Mouse (Mus musculus) hindbrain, embryonic 15.5 days (tissue): ENCODE data around the gene Peg3. TPM values are rescaled to one million over a fixed set of nuclear protein-coding genes. Genes with fewer than 3 reads are reported as not detected.

ENCODE experiments used
- ATAC-seq: fragments of 200-750 bp; cut with Nextera tagmentation; 2 replicates; pipeline ENCODE4 v1.8.0; 2017; ENCODE audit warnings: low read depth, moderate number of reproducible peaks, moderate TSS enrichment; ENCODE audit not compliant: low FRiP score
- H3K27ac ChIP-seq: fragments of 300-500 bp; sonication (generic); replicated peaks from 2 replicates; pipeline ENCODE4 v1.5.1; 2015; ENCODE audit warnings: mild to moderate bottlenecking, inconsistent platforms
- H3K27me3 ChIP-seq: fragments of 300-500 bp; sonication (generic); 2 replicates; pipeline ENCODE4 v1.6.1; 2015; ENCODE audit warnings: control low read depth, inconsistent platforms
- H3K36me3 ChIP-seq: fragments of 300-500 bp; sonication (generic); 2 replicates; pipeline ENCODE4 v1.6.1; 2015; ENCODE audit warnings: control low read depth, inconsistent platforms
- H3K4me1 ChIP-seq: fragments of 300-500 bp; sonication (generic); replicated peaks from 2 replicates; pipeline ENCODE4 v1.6.1; 2015; ENCODE audit warnings: control low read depth, inconsistent platforms
- H3K4me2 ChIP-seq: fragments of 300-500 bp; sonication (generic); 2 replicates; pipeline ENCODE4 v1.6.1; 2015; ENCODE audit warnings: moderate library complexity, mild to moderate bottlenecking, inconsistent platforms
- H3K4me3 ChIP-seq: fragments of 300-500 bp; sonication (generic); 2 replicates; pipeline ENCODE4 v1.5.1; 2015; ENCODE audit warnings: mild to moderate bottlenecking, inconsistent platforms
- H3K9ac ChIP-seq: fragments of 300-500 bp; sonication (generic); 2 replicates; pipeline ENCODE4 v1.6.1; 2015; ENCODE audit warnings: inconsistent platforms
- H3K9me3 ChIP-seq: fragments of 300-500 bp; sonication (generic); 2 replicates; pipeline ENCODE4 v1.6.1; 2016; ENCODE audit warnings: control low read depth, inconsistent platforms
- WGBS: fragments of 180-500 bp; shearing (Covaris S2); methylation state at CpG from one replicate; pipeline ENCODE4 v1.1.7; 2015; 5-methylcytosine and 5-hydroxymethylcytosine counted together
- polyA plus RNA-seq: library from polyadenylated mRNA; unstranded; fragments of >200 nt; fragmentation: Nextera tagmentation; extraction: Ambion mirVana; gene quantifications from 2 replicates; pipeline ENCODE4 v1.2.1, GENCODE M21; 2015

The Peg3 gene
- polyA plus RNA-seq, 1 experiment from 2014 or later = 90.4 TPM

DNA sequence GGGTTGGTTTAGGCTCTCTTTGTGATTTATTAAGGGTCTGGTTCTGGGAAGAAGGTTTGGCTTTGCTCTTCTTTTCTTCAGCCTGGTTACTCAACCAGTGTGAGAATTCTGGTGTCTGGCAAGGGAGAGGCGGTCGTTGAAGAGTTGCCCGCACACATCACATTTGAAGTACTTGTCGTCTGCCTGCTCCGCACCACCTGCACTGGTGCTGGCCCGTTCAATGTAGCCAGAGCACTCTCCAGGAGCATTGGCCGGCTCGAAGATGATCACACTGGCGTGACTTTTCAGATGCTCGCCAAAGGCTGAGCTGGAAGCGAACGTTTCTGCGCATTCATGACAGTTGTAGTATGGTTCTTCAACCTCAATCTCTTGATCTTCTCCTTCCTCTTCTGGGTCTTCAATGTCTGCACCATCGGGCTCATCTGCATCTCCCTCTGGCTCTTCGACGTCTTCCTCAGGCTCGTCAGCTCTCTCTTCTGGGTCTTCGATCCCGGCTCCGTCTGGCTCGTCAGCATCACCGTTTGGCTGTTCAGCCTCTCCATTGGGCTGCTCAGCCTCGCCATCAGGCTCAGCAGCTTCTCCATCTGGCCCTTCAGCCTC lies 22.7 kb downstream of the Peg3 start:
- Histone ChIP-seq H3K4me3 (no peak overlapping the region), H3K4me1 (no peaks in the 10 kb centered on the region), H3K9ac (no peak overlapping the region), H3K27me3 (no peaks in the 10 kb centered on the region), H3K4me2 (no peak overlapping the region), H3K27ac (no peak overlapping the region), H3K36me3 (peaks cover 56% of the 10 kb centered on the region), H3K9me3 (no peaks in the 10 kb centered on the region)
- no peak for ATAC-seq
- WGBS = 94% methylated on average over 23 of the region's 23 CpGs

DNA sequence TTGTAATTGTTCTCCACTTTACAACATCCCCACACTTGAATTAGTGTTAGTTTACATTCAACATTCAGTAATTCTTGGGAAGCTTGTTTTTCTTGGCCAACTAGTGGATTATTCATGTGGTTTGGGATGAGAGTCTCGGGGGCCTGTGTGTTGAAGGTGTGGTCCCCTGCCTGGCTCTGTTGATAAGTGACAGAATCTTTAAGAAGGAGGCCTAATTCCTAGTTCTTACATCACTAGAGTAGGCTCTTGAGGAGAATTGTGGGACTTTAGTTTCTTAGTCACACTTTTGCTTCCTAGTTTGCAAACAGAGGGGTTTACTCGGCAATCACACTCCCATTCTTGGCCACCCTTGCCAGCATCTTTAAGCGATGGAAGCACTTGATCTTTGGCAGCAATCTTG lies 31.0 kb downstream of the Peg3 start:
- no peaks in the 10 kb centered on the region for H3K27me3 ChIP-seq
- H3K9ac ChIP-seq = no peak overlapping the region
- H3K4me2 ChIP-seq = no peak overlapping the region
- no peak overlapping the region for H3K4me3 ChIP-seq
- 83% methylated on average over 3 of the region's 3 CpGs for WGBS
- ATAC-seq = no peak
- H3K4me1 ChIP-seq = 0 out of 2 replicates have a peak, but pooled peaks cover 4% of the 10 kb centered on the region
- no peaks in the 10 kb centered on the region for H3K9me3 ChIP-seq
- H3K27ac ChIP-seq = no peak overlapping the region
- H3K36me3 ChIP-seq = no peaks in the 10 kb centered on the region

DNA sequence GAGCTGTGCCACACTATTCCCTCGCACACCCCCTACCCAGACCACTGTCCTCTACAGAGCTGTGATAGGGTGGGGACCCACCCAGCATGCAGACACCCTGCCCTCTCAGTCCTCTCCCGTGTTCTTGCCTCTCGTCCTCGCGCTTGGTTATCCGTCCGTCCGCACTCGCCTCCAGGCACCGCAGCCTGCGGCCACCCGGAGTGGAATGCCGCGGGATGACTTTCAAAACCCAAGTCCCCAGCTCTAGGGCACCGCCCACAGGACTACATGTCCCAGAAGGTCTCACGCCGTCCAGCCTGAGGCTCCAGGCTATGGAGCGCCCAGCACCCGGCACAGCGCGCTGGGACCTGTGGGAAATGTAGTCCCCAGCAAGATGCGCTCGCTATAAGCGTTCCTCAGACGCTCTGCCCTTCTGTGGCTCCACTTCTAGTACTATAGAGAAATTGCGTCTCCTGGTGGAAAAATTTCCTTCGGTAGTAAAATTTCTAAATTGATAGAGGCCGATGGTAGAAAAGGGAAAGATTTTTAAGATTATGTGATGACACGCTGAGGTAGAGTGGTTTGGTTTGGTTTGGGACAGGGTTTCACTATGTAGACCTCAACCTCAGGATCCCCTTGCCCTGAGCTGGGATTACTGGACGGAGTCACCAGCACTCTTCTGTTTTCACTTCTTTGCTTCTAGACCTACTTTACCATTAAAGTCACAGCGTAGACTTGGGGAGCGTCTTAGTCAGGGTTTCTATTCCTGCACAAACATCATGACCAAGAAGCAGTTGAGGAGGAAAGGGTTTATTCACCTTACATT lies 33.8 kb downstream of the Peg3 start, which contains the start of gene Zim1:
Gene Zim1 (minus strand): TSS at position 210 of the 805 bp plus-strand sequence.
- 11% methylated on average over 32 of the region's 32 CpGs for WGBS
- Histone ChIP-seq H3K9me3 (no peaks in the 10 kb centered on the region), H3K4me3 (peak within 1 kb of the TSS; percentile 49), H3K36me3 (no peaks in the 10 kb centered on the region), H3K9ac (peak within 1 kb of the TSS; percentile 39), H3K27me3 (no peaks in the 10 kb centered on the region), H3K4me1 (0 out of 2 replicates have a peak, but pooled peaks cover 4% of the 10 kb centered on the region), H3K27ac (no peak within 1 kb of the TSS), H3K4me2 (peak within 1 kb of the TSS; percentile 76)
- ATAC-seq = peak; percentile 100

DNA sequence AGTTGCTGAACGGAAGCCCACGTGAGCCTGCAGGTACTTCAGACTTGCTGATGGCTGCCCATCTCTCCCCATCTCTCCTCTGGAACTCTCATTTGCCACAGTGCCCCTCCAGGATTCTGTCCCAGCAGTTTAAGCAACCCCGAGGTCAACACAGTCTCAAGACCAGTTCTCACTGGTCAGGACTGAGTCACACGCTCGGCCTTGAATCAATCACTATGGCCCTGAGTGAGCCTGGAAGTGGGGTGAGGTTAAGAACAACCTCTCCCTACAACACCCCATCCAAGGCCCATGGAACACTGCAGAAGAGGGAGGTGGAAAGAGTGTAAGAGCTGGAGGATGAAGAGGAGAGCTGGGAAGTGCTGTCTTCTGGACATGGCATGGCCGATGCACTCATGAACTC lies 44.7 kb downstream of the Peg3 start:
- Histone ChIP-seq H3K9me3 (no peaks in the 10 kb centered on the region), H3K27me3 (no peaks in the 10 kb centered on the region), H3K4me1 (no peaks in the 10 kb centered on the region), H3K4me3 (no peak overlapping the region), H3K9ac (no peak overlapping the region), H3K27ac (no peak overlapping the region), H3K36me3 (no peaks in the 10 kb centered on the region), H3K4me2 (no peak overlapping the region)
- 97% methylated on average over 6 of the region's 6 CpGs for WGBS
- no peak for ATAC-seq

DNA sequence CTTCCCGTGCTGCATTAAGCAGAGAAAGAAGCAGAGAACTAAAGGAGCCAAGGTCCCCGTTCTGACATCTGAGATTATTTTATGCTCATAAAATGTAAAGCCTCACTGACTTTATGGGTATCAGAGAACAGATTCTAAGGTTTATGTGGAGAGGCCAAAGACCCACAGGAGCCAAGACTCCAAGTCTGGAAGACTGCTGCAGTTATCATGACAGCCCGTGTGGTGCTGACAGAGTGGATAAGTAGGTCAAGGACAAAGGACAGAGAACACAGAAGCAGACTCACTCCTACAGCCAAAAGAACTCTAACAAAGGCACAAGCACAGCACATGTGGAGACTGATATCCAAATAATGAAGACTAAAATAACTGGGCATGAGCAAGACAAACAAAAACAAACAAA lies 63.5 kb downstream of the Peg3 start:
- Histone ChIP-seq H3K36me3 (no peaks in the 10 kb centered on the region), H3K4me2 (no peak overlapping the region), H3K4me3 (no peak overlapping the region), H3K27me3 (no peaks in the 10 kb centered on the region), H3K9me3 (no peaks in the 10 kb centered on the region), H3K9ac (no peak overlapping the region), H3K4me1 (no peaks in the 10 kb centered on the region), H3K27ac (no peak overlapping the region)
- ATAC-seq = no peak
- WGBS = 82% methylated on average over 3 of the region's 3 CpGs

DNA sequence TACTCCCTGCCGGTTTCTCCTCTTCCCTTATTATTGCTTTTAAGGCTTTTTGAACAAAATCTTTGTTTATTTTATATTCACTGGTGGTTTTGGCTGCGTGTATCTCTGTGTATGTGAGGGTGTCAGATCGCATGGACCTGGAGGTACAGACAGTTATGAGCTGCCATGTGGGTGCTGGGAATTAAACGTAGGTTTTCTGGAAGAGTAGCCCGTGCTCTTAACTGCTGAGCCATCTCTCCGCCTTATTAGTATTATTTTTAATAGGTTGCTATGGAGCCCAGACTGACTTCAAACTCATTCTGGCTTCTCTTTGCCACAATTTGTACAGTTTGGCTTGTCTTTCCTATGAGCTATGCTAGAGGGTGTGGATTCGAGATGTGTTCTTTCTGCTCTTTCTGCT lies 66.8 kb downstream of the Peg3 start:
- no peak overlapping the region for H3K4me3 ChIP-seq
- H3K27ac ChIP-seq = no peak overlapping the region
- no peak overlapping the region for H3K9ac ChIP-seq
- H3K9me3 ChIP-seq = no peaks in the 10 kb centered on the region
- no peaks in the 10 kb centered on the region for H3K4me1 ChIP-seq
- H3K4me2 ChIP-seq = no peak overlapping the region
- no peaks in the 10 kb centered on the region for H3K27me3 ChIP-seq
- 83% methylated on average over 7 of the region's 7 CpGs for WGBS
- ATAC-seq = no peak
- H3K36me3 ChIP-seq = no peaks in the 10 kb centered on the region

DNA sequence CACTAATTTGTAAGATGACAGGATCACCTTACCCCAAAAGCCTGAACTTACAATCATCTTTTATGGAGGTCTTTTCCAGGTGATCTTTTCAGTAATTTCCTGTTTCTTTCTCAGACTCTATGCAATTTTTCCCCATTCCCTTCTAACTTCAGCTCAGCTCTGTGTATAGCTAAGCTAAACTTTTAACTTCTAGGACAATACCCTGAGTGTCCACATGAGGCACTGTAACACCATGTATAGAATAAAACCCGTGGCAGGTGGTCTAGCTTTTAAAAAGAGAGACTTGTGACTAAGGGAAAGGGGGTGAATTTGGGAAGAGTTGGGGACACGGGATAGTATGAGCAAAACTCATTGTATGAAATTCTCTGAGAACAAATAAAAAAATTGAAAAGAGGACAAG lies 70.6 kb downstream of the Peg3 start:
- no peak overlapping the region for H3K4me3 ChIP-seq
- 16% methylated on average over 2 of the region's 2 CpGs for WGBS
- H3K27me3 ChIP-seq = no peaks in the 10 kb centered on the region
- no peak overlapping the region for H3K27ac ChIP-seq
- H3K4me2 ChIP-seq = no peak overlapping the region
- no peaks in the 10 kb centered on the region for H3K4me1 ChIP-seq
- ATAC-seq = peak; percentile 73; the same call in 1 of the 2 replicates
- no peaks in the 10 kb centered on the region for H3K9me3 ChIP-seq
- no peaks in the 10 kb centered on the region for H3K36me3 ChIP-seq
- no peak overlapping the region for H3K9ac ChIP-seq

DNA sequence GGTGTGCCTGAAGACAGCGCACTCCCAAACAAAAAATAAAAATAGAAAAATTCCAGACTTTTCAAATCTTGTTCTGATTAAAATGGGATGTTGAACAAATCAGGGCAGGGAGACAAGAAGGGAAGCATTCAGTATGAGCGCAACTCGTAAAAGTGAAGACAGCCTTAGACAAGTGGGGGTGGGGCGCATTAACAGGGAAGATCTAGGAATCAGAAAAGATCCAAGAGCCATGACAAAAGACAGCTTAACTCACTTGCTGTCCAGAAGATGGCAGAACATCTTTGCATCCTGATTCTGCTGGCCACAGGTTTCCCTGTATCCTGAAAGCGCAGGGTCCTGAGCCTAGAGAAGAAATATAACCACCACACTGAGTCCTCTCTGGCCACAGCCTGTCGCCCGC lies 71.6 kb downstream of the Peg3 start:
- Histone ChIP-seq H3K4me2 (no peak overlapping the region), H3K9me3 (no peaks in the 10 kb centered on the region), H3K36me3 (no peaks in the 10 kb centered on the region), H3K9ac (no peak overlapping the region), H3K4me3 (no peak overlapping the region), H3K27me3 (no peaks in the 10 kb centered on the region), H3K27ac (no peak overlapping the region), H3K4me1 (no peaks in the 10 kb centered on the region)
- ATAC-seq = no peak
- WGBS = 87% methylated on average over 7 of the region's 7 CpGs

Other genes starting within 250 kb of the Peg3 start
- not detected in 2 replicates for gene Olfr5, start 243.5 kb downstream of the Peg3 start, polyA plus RNA-seq
- gene Olfr1347, start 230.7 kb downstream of the Peg3 start, polyA plus RNA-seq = not detected in 2 replicates
- not detected in 2 replicates for gene Olfr1348, start 221.7 kb downstream of the Peg3 start, polyA plus RNA-seq
- not detected in 2 replicates for gene Olfr1349, start 207.5 kb downstream of the Peg3 start, polyA plus RNA-seq
- not detected in 2 replicates for gene Olfr1350, start 165.6 kb downstream of the Peg3 start, polyA plus RNA-seq
- gene Zim1, start 34.0 kb downstream of the Peg3 start, polyA plus RNA-seq = 7.1 and 7.5 TPM in 2 replicates
- 28.3 and 30.2 TPM in 2 replicates for gene Usp29, start 147 bp upstream of the Peg3 start, polyA plus RNA-seq